Mouse (Mus musculus) olfactory bulb, adult 2 months (tissue): Measurements from ENCODE around the gene A230072I06Rik.

Source experiments
- CTCF ChIP-seq: fragments of 200-500 bp; IDR thresholded peaks from 2 replicates; pipeline ENCODE4 v1.5.1; 2012; ENCODE audit warnings: low read depth, mild to moderate bottlenecking, low read length, moderate library complexity; ENCODE audit not compliant: insufficient read depth
- POLR2A ChIP-seq: fragments of 200-500 bp; IDR thresholded peaks from 2 replicates; pipeline ENCODE4 v1.6.1; 2012; ENCODE audit warnings: mild to moderate bottlenecking, low read depth, low read length, moderate library complexity; ENCODE audit not compliant: insufficient read depth

DNA sequence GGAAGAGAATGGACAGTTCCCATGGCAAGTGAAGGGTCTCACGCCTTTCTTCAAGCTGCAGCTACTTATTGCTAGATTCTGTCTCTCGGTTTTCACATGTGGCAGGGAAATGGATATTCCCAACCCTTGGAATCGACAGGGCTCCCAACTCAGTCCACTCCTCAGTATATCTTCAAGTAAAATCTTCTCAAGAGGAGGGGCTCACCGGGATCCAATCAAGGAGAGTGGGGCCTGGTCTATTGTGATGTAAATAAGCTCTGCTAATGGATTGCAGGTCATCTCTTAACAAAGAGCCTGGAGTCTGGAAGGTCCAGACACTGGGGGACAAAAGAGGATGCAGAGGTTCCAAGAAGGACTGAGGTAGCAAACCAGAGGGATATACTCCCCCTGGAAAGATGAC is 17.1 kb upstream of the A230072I06Rik start:
- TF ChIP-seq POLR2A (no peak), CTCF (no peak)
